Mouse (Mus musculus): ENCODE measurements around the gene Mettl24.
"Not testable (repeated sequence)": the region's sequence is repeated elsewhere in the genome, so short reads cannot be mapped to it uniquely, and the experiment has no call there.

The Mettl24 gene

DNA sequence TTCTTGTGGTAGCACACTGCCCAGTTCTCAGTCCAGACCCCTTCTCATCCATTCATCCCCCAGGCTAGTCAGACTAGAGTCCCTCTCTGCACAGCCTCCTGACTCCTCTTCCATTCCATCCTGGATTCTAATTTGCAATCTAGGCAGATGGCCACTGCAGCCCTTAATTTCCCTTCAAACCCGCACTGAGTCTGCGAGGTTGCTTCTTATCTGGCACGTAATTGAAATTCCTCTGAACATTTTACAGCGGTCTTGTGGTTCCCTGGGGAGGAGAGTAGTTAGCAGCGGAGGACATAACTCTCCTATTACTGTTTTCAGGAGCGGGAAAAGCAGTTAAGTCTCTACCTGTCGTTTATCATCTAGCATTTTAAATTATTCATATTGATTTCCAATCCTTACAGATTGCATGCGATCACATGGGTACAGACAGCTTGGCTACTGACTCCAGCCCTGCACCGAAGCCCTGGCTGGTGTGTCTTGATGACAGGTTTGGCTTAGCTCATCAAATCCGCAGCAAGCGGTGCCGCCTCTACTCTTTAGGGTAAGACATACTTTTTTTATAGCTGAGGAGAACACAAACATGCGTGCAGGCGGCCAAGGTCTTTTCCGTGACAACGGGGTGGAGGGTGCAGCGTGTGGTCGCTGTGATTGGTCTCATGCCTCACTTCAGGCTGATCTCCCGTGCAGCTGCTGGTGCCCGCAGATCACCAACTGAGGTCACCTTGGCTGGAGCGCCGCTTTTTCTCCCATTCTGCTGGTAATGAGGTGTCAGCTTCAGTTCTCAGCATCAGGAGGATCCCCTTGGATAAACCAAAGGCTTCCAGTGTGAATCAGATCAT lies 54.4 kb downstream of the Mettl24 start:
- DNase-seq (ENCODE audit: low spot score), result no peak

- no peak for DNase-seq (ENCODE audit: low spot score)
Measured at GRCm38 (mm10) chr10:40740696-40741095, 57.6 kb downstream of the Mettl24 start.

DNA sequence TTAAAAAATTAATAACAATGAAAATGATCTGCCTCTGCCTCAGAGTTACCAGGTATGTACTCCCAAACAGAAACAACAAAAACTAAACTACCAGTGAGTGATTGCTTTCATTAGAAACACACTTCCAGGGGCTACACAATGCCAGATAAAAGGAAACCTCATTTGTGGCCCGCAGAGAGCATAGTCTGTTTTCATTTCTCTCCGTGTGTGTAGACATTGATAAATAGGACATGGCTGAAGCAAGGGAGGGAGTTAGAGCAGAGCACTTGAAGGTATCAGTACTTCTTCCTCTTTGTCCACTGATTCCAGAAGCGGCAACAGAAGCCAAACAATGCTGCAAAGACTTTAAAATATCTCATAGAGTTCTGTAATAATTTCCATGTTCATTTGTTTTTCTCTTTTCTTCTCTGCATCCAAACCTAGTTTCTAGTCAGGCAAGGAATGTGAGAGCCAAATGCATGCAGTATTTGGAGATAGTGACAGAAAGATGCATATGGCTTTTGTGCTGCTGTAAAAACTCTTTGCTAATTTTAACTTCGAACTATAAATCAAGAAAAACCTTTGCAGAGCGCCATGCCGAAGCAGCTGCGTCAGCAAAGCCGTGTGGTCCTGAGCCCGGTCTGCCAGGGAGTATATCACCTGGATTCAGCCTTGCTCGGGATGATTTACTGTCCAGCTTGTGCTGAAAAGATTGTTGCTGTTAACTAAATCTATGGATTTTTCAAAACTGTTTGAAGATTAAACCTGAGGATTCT lies 67.4 kb downstream of the Mettl24 start:
- DNase-seq (ENCODE audit: low spot score), result no peak

DNA sequence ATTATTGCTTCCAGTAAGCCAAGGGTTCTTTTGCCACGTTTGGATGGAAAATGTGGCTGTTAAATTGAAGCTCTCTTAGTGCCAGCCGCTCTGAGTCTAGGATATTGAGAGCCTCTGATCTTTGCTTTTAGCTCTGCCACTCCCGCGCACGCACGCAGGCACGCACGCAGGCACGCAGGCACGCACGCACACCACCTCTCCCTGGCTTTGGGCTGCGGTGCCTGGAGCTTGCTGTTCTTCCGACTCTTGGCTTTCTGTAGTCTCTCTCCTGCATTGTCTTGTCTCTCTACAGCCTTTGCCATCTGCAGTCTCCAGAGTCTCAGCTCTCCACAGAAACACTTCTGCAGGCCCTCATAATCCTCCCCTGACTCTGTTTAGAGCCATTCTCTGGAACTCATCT lies 68.1 kb downstream of the Mettl24 start:
- DNase-seq (ENCODE audit: low spot score), result no peak

- no peak for DNase-seq (ENCODE audit: low spot score)
Measured at GRCm38 (mm10) chr10:40753036-40753435, 70.0 kb downstream of the Mettl24 start.

GRCm38 (mm10) chr10:40758171-40759010 lies 75.3 kb downstream of the Mettl24 start:
- DNase-seq (ENCODE audit: low spot score), result no peak

- not testable (repeated sequence) for DNase-seq (ENCODE audit: low spot score)
Measured at GRCm38 (mm10) chr10:40759391-40760194, 76.5 kb downstream of the Mettl24 start.

- no peak for DNase-seq (ENCODE audit: low spot score)
Measured at GRCm38 (mm10) chr10:40760195-40761009, 77.3 kb downstream of the Mettl24 start.

DNA sequence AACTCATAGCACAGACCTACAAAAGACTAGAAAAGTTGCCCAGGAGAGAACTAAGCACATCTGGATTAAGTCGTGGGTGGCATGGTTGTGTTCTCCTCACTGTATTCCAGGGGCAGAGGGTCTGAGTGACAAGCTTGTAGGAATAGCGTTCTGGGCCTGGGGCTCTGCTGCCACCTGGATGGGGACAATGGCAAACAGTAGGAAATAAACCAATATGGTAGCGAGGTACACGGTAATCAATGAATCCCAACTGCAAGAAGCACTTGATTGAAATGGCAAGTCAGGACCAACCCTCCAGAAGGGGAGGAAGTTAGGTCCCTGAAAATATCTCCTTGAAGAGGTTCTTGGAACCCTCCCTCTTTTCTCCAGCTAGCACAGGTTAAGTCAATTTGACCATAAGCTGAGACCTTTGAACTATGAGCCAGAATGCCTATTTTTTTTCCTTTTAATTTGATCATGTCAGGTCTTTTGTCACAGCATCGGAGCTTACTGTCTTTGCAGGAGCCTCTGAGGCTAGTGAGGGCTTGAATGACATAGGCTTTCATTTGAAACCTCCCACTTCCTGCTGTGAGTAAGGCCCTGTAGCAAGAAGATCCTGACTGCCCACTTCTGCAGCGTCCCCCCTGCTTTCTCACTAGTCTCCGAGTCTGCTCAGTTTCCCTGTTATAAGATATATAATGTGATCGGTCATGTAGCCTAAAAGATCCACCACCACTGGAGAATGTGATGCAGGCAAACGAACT lies 78.1 kb downstream of the Mettl24 start:
- no peak for DNase-seq (ENCODE audit: low spot score)

DNA sequence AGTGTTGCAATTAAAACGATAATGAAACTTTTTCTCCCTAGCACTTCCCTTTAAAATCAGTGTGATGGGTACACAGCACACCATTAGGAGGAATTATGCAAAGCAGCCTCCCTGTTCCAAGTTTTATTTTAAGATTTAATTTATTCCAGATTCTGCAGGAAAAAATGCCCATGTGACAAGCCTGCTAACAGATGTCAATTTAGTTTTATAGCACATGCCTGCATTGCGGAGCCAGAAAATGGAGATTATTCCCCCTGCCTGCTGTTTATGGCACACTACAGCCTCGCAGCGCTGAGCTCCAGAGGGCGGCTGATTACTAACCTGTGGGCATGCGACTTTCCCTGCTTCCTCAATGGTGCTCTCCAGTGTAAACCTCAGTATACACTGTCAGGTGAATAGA lies 79.5 kb downstream of the Mettl24 start:
- DNase-seq (ENCODE audit: low spot score), result no peak

DNA sequence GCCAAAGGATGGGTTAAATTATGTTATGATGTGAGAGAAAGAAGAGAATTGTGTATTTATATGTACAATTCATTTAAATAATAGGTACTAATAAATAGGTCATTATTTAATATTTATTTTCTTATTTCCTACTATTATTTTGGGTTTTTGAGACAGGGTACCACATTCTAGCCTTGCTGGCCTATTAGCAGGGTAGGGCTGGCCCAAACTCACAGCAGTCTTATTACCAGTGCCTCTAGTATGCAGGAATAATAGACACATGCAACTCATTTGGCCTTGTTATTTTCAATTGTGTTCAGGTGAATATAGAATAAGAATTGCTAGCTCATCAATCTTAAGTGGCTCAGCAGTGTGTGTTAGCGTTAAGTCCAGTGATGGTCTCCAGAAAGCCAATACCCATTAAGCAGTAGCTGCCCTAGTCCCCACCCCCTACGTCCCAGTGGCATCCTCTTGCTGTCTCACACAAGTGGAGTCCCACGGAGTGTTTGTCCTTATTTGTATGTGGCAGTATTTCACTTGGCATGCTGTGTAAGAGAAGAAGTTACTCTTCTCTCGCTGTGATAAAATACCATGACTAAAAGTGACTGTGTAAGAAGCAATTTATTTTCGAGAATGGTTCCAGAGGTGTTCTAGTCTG lies 80.1 kb downstream of the Mettl24 start:
- no peak for DNase-seq (ENCODE audit: low spot score)

DNA sequence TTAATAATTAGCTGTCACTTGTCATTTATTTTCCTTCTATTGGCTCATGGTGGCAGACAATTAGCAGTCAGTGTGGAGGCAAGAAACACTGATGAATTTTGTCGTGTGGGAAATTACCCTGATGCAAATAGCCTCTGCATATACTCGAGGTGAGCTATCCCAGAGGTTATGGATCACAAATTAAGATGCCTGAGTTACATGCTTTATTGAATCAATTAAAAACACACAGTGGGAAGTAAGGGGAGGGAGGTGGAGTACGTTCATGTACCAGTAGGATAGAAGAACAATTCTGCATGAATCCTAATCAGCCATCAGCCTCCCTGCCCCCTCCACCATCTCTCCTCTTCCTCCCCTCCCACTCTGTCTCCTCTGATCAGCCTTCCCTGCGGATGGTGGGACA lies 89.2 kb downstream of the Mettl24 start:
- DNase-seq (ENCODE audit: low spot score), result no peak

GRCm38 (mm10) chr10:40775151-40775550 lies 92.1 kb downstream of the Mettl24 start:
- no peak for DNase-seq (ENCODE audit: low spot score)

GRCm38 (mm10) chr10:40775655-40776054 lies 92.6 kb downstream of the Mettl24 start:
- DNase-seq (ENCODE audit: low spot score), result no peak

GRCm38 (mm10) chr10:40777171-40777570 lies 94.1 kb downstream of the Mettl24 start:
- no peak for DNase-seq (ENCODE audit: low spot score)

- DNase-seq (ENCODE audit: low spot score), result no peak
Measured at GRCm38 (mm10) chr10:40778472-40778871, 95.4 kb downstream of the Mettl24 start.

DNA sequence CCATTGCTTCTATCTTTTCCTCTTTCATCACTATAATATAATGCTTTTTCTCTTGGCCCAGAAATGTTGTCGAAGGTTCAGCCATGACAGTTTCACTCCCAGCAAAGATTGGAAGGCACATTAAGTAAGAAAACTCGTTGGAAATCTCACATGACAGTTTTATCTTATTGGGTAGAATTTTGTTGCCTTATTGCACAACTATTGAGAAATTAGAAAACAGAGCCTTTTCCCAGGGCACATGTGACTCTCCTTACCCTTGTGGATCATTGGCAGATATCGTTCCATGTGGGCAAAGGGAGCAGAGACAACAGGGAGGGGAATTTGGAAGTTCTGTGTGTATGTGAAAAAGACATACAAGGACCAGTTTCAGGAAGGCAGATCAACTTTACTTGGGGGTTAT lies 107.3 kb downstream of the Mettl24 start:
- no peak for DNase-seq (ENCODE audit: low spot score)

DNA sequence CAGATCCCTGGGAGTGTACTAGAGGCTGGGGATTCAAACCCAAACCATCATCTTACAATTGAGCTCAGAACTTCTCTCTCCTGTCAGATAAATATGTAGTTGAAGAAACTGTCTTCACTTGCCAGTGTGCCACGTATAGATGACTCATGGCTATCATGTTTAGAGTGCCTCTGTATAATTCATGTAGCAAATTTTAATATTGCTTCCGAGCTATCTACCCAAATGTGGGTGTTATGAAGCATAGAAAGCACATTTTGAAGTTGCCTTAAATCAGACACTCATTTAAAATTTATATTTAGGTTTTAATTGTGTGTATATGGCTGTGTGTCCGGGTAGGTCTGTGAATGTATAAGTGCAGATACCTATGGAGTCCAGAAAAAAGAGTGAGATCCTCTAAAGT lies 109.0 kb downstream of the Mettl24 start:
- DNase-seq (ENCODE audit: low spot score), result no peak

DNA sequence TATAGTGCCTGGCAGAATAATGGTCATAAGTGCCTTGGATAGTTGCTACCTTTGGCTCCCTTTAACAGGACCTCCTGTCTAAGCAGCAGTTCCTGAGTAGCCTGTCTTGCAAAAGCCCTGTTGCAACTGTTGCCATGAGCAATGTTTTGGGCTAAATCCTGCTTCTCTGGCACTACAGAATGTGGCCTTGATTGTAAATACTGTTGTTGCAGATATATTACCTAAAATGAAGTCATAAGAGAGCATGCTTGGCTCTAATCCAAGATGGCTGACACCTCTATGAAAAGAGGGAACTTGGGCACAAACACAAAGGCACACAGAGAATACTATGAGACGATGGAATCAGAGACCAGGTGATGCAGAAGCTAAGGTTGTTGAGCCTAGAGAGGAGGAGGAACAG lies 122.1 kb downstream of the Mettl24 start:
- DNase-seq (ENCODE audit: low spot score), result no peak

DNA sequence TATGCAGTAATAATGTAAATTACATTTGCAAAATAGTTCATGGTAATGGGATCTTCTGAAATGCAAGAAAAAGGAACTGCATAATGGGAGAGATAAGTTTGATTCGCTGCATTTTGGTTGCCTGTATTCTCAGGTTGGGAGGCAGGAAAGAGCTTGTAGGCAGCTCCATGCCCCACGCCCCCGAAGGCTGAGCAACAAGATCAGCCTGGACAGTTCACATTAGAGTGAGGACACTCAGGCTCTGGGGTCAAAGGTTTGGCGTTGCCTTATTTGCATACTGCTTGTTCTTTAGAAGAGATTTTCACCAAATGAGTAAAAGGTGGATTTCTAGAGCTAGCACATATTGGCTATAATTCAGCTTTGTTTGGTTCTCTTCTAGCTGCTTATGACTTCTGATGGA lies 123.1 kb downstream of the Mettl24 start:
- no peak for DNase-seq (ENCODE audit: low spot score)
